Mouse (Mus musculus): ENCODE results near the gene Srsf3. TPM values are rescaled to one million over a fixed set of nuclear protein-coding genes. Genes with fewer than 3 reads are reported as not detected.
"Not testable (repeated sequence)": the region's sequence is repeated elsewhere in the genome, so short reads cannot be mapped to it uniquely, and the experiment has no call there.

Srsf3 gene
- total and polyA plus RNA-seq, 3 experiments: 171 to 687 (median 380) TPM

- H3K4me2 ChIP-seq (ENCODE audit: insufficient read depth, low read depth, poor library complexity, severe bottlenecking): peak overlapping the region; percentile 44
- H3K9ac ChIP-seq (ENCODE audit: insufficient read depth, low read depth); in situ Hi-C loops (cut with MboI; ENCODE audit: low pct_ligation_motif_present, low pct_unique_long_range_greater_than_20kb, low sequenced_read_pairs); DNase-seq (ENCODE audit: extremely low read depth); H3K4me3 ChIP-seq (replicated peaks in 1 of 3; ENCODE audit: low read depth in 2 of 3, low read length in 2 of 3, poor library complexity in 1 of 3); H3K9me3 ChIP-seq (replicated peaks; ENCODE audit: low read length); dilution Hi-C loops (cut with MboI; ENCODE audit: extremely low pct_ligation_motif_present, extremely low pct_unique_long_range_greater_than_20kb, low sequenced_read_pairs); H3K79me2 ChIP-seq (replicated peaks; ENCODE audit: control insufficient read depth, extremely low read depth, insufficient read depth, poor library complexity, severe bottlenecking); H3K27me3 ChIP-seq (replicated peaks): not testable (repeated sequence)
- H3K27ac ChIP-seq (ENCODE audit: insufficient read depth, low read depth): peak overlapping the region; percentile 48; the same call in 1 of the 2 replicates
- H3K4me1 ChIP-seq (ENCODE audit: control insufficient read depth in 1 of 2, insufficient read depth in 2 of 2): peaks cover 51 to 95% of the 10 kb centered on the region in 2 experiments
- H3K36me3 ChIP-seq (replicated peaks in 1 of 2; ENCODE audit: control insufficient read depth in 1 of 2, insufficient read depth in 1 of 2, low read length in 1 of 2): peaks cover 0 to 11% of the 10 kb centered on the region in 2 experiments
- 0 out of 2 replicates have a peak, but pooled peaks have one; percentile 41 for TF ChIP-seq RCOR1 (conservative IDR thresholded peaks at IDR 0.05; ENCODE audit: low read depth, low read length)
Observed at GRCm38 (mm10) chr17:29067416-29067815, 35.0 kb downstream of the Srsf3 start.

- Histone ChIP-seq H3K36me3 (replicated peaks in 1 of 2; ENCODE audit: control insufficient read depth in 1 of 2, insufficient read depth in 1 of 2, low read length in 1 of 2) (peaks cover 0 to 11% of the 10 kb centered on the region in 2 experiments), H3K9ac (ENCODE audit: insufficient read depth, low read depth) (no peak overlapping the region)
- no peak for TF ChIP-seq USF1 (IDR thresholded peaks at IDR 0.05; ENCODE audit: low read depth, low read length)
- TF ChIP-seq POLR2A (IDR thresholded peaks at IDR 0.05; ENCODE audit: low read depth, low read length): no peak
- no peak for TF ChIP-seq CHD2 (IDR thresholded peaks at IDR 0.05; ENCODE audit: low read length)
- no peak for TF ChIP-seq CTCF (conservative IDR thresholded peaks at IDR 0.05 in 1 of 2, IDR thresholded peaks at IDR 0.05 in 1 of 2; ENCODE audit: low read depth in 2 of 2, low read length in 2 of 2)
- no peak for TF ChIP-seq PAX5 (IDR thresholded peaks at IDR 0.05; ENCODE audit: low read length)
- no peak for TF ChIP-seq BHLHE40 (IDR thresholded peaks at IDR 0.05; ENCODE audit: low read depth, low read length)
- no peak for TF ChIP-seq MYC (IDR thresholded peaks at IDR 0.05; ENCODE audit: low read depth, low read length)
- peak; percentile 29; the same call in 1 of the 2 replicates for TF ChIP-seq IRF4 (IDR thresholded peaks at IDR 0.05; ENCODE audit: low read depth, low read length)
- no peak for TF ChIP-seq TCF12 (IDR thresholded peaks at IDR 0.05; ENCODE audit: low read depth, low read length)
- no peak for TF ChIP-seq MXI1 (IDR thresholded peaks at IDR 0.05; ENCODE audit: low read depth, low read length)
- TF ChIP-seq ZMIZ1 (IDR thresholded peaks at IDR 0.05; ENCODE audit: low read depth, low read length): no peak
- no peak for TF ChIP-seq ZNF384 (IDR thresholded peaks at IDR 0.05; ENCODE audit: low read depth, low read length)
- TF ChIP-seq ZC3H11A (IDR thresholded peaks at IDR 0.05; ENCODE audit: low read depth, low read length): no peak
- no peak for TF ChIP-seq MEF2A (IDR thresholded peaks at IDR 0.05; ENCODE audit: borderline replicate concordance, low read depth, low read length)
- no peak for TF ChIP-seq NELFE (IDR thresholded peaks at IDR 0.05; ENCODE audit: low read depth, low read length)
- TF ChIP-seq CHD1 (IDR thresholded peaks at IDR 0.05; ENCODE audit: low read depth, low read length): no peak
- TF ChIP-seq SMC3 (IDR thresholded peaks at IDR 0.05; ENCODE audit: low read depth, low read length): no peak
- peak; percentile 75 for TF ChIP-seq SIN3A (IDR thresholded peaks at IDR 0.05; ENCODE audit: low read length)
- TF ChIP-seq RAD21 (IDR thresholded peaks at IDR 0.05; ENCODE audit: low read depth, low read length): no peak
- TF ChIP-seq RCOR1 (conservative IDR thresholded peaks at IDR 0.05; ENCODE audit: low read depth, low read length): no peak
- TF ChIP-seq MAFK (IDR thresholded peaks at IDR 0.05; ENCODE audit: insufficient replicate concordance, low read length): no peak
- no peak for TF ChIP-seq MAX (IDR thresholded peaks at IDR 0.05; ENCODE audit: low read length)
- TF ChIP-seq EP300 (IDR thresholded peaks at IDR 0.05; ENCODE audit: low read length): no peak; the same call in 1 of the 2 replicates
- TF ChIP-seq ELF1 (IDR thresholded peaks at IDR 0.05; ENCODE audit: low read depth, low read length): no peak
- TF ChIP-seq JUN (IDR thresholded peaks at IDR 0.05; ENCODE audit: insufficient read depth, low read depth, low read length): no peak
- no peak for TF ChIP-seq USF2 (conservative IDR thresholded peaks at IDR 0.05; ENCODE audit: low read depth, low read length)
- TF ChIP-seq ETS1 (conservative IDR thresholded peaks at IDR 0.05; ENCODE audit: low read depth, low read length): peak; percentile 55
- no peak for TF ChIP-seq E2F4 (IDR thresholded peaks at IDR 0.05; ENCODE audit: insufficient replicate concordance, low read depth, low read length)
- TF ChIP-seq NRF1 (IDR thresholded peaks at IDR 0.05; ENCODE audit: low read depth, low read length): no peak
- TF ChIP-seq JUND (conservative IDR thresholded peaks at IDR 0.05; ENCODE audit: low read depth, low read length): no peak
- no peak for TF ChIP-seq UBTF (IDR thresholded peaks at IDR 0.05; ENCODE audit: low read depth, low read length)
- TF ChIP-seq ZKSCAN1 (IDR thresholded peaks at IDR 0.05; ENCODE audit: borderline replicate concordance, low read depth, low read length): no peak
- no peak for TF ChIP-seq HCFC1 (IDR thresholded peaks at IDR 0.05; ENCODE audit: low read depth, low read length)
- TF ChIP-seq TBP (conservative IDR thresholded peaks at IDR 0.05; ENCODE audit: low read depth, low read length): 0 out of 2 replicates have a peak, but pooled peaks have one; percentile 5
Observed at GRCm38 (mm10) chr17:29067847-29068246, 35.4 kb downstream of the Srsf3 start.

More at GRCm38 (mm10) chr17:29067847-29068246, 35.4 kb downstream of the Srsf3 start:
- no peaks in the 10 kb centered on the region for H3K27me3 ChIP-seq (replicated peaks)
- peak overlapping the region; percentile 76 for H3K27ac ChIP-seq (ENCODE audit: insufficient read depth, low read depth)
- peak overlapping the region; percentile 44 for H3K4me2 ChIP-seq (ENCODE audit: insufficient read depth, low read depth, poor library complexity, severe bottlenecking)
- dilution Hi-C loops (cut with MboI; ENCODE audit: extremely low pct_ligation_motif_present, extremely low pct_unique_long_range_greater_than_20kb, low sequenced_read_pairs) (no loop called here), in situ Hi-C loops (cut with MboI; ENCODE audit: low pct_ligation_motif_present, low pct_unique_long_range_greater_than_20kb, low sequenced_read_pairs) (no loop called here)
- H3K9me3 ChIP-seq (replicated peaks; ENCODE audit: low read length): no peaks in the 10 kb centered on the region
- H3K4me3 ChIP-seq (replicated peaks in 1 of 3; ENCODE audit: low read depth in 2 of 3, low read length in 2 of 3, poor library complexity in 1 of 3): no peak overlapping the region
- DNase-seq (ENCODE audit: extremely low read depth): no peak
- peaks cover 49 to 95% of the 10 kb centered on the region in 2 experiments for H3K4me1 ChIP-seq (ENCODE audit: control insufficient read depth in 1 of 2, insufficient read depth in 2 of 2)
- no peaks in the 10 kb centered on the region for H3K79me2 ChIP-seq (replicated peaks; ENCODE audit: control insufficient read depth, extremely low read depth, insufficient read depth, poor library complexity, severe bottlenecking)
